Mouse (Mus musculus): ENCODE data around the gene Atrip. TPM values are rescaled to one million over a fixed set of nuclear protein-coding genes. Genes with fewer than 3 reads are reported as not detected.

Atrip gene
- polyA plus RNA-seq, 2 experiments = 25.1 to 30.5 TPM

GRCm38 (mm10) chr9:109111101-109111500 is 37.2 kb upstream of the Atrip start:
- no peaks in the 10 kb centered on the region for H3K4me1 ChIP-seq (ENCODE audit: control insufficient read depth, insufficient read depth, low read length)
- no peak overlapping the region for H3K9ac ChIP-seq (ENCODE audit: low read depth, low read length, severe bottlenecking)
- WGBS = 80% methylated on average over 4 of the region's 4 CpGs
- H3K4me3 ChIP-seq (replicated peaks; ENCODE audit: low read length) = no peak overlapping the region
- no peaks in the 10 kb centered on the region for H3K9me3 ChIP-seq (ENCODE audit: control insufficient read depth, low read length)
- DNase-seq (ENCODE audit: low spot score) (no peak), ATAC-seq (ENCODE audit: low FRiP score, low read depth) (no peak)
- no peak overlapping the region for H3K4me2 ChIP-seq (replicated peaks; ENCODE audit: low read depth, low read length, severe bottlenecking)
- H3K27ac ChIP-seq (replicated peaks; ENCODE audit: low read depth, low read length) = no peak overlapping the region
- peaks cover 97% of the 10 kb centered on the region for H3K36me3 ChIP-seq (ENCODE audit: control insufficient read depth, insufficient read depth, low read length)
- TF ChIP-seq POLR2A (IDR thresholded peaks at IDR 0.05; ENCODE audit: borderline replicate concordance, extremely low read depth, insufficient read depth, insufficient read length) = no peak
- no peaks in the 10 kb centered on the region for H3K27me3 ChIP-seq (ENCODE audit: control insufficient read depth, insufficient read depth, low read length)

GRCm38 (mm10) chr9:109110240-109110639 is 36.3 kb upstream of the Atrip start:
- WGBS = 90% methylated on average over 11 of the region's 11 CpGs
- H3K4me3 ChIP-seq (replicated peaks; ENCODE audit: low read length) = no peak overlapping the region
- H3K4me2 ChIP-seq (replicated peaks; ENCODE audit: low read depth, low read length, severe bottlenecking) = no peak overlapping the region
- H3K9me3 ChIP-seq (ENCODE audit: control insufficient read depth, low read length) = no peaks in the 10 kb centered on the region
- H3K36me3 ChIP-seq (ENCODE audit: control insufficient read depth, insufficient read depth, low read length) = peaks cover 97% of the 10 kb centered on the region
- no peak overlapping the region for H3K9ac ChIP-seq (ENCODE audit: low read depth, low read length, severe bottlenecking)
- H3K27ac ChIP-seq (replicated peaks; ENCODE audit: low read depth, low read length) = no peak overlapping the region
- no peaks in the 10 kb centered on the region for H3K4me1 ChIP-seq (ENCODE audit: control insufficient read depth, insufficient read depth, low read length)
- TF ChIP-seq POLR2A (IDR thresholded peaks at IDR 0.05; ENCODE audit: borderline replicate concordance, extremely low read depth, insufficient read depth, insufficient read length) = no peak
- ATAC-seq (ENCODE audit: low FRiP score, low read depth) (no peak), DNase-seq (ENCODE audit: low spot score) (no peak)
- no peaks in the 10 kb centered on the region for H3K27me3 ChIP-seq (ENCODE audit: control insufficient read depth, insufficient read depth, low read length)

GRCm38 (mm10) chr9:109107341-109107740 is 33.4 kb upstream of the Atrip start:
- Histone ChIP-seq H3K27me3 (ENCODE audit: control insufficient read depth, insufficient read depth, low read length) (no peaks in the 10 kb centered on the region), H3K4me1 (ENCODE audit: control insufficient read depth, insufficient read depth, low read length) (0 out of 2 replicates have a peak, but pooled peaks cover 6% of the 10 kb centered on the region)
- no peak for ATAC-seq (ENCODE audit: low FRiP score, low read depth)

GRCm38 (mm10) chr9:109105648-109106047 is 31.7 kb upstream of the Atrip start:
- no peaks in the 10 kb centered on the region for H3K9me3 ChIP-seq (ENCODE audit: control insufficient read depth, low read length)
- H3K4me2 ChIP-seq (replicated peaks; ENCODE audit: low read depth, low read length, severe bottlenecking) = no peak overlapping the region
- no peak for ATAC-seq (ENCODE audit: low FRiP score, low read depth)
- H3K4me1 ChIP-seq (ENCODE audit: control insufficient read depth, insufficient read depth, low read length) = 0 out of 2 replicates have a peak, but pooled peaks cover 6% of the 10 kb centered on the region
- no peak overlapping the region for H3K27ac ChIP-seq (replicated peaks; ENCODE audit: low read depth, low read length)
- 94% methylated on average over 12 of the region's 12 CpGs for WGBS
- peaks cover 85% of the 10 kb centered on the region for H3K36me3 ChIP-seq (ENCODE audit: control insufficient read depth, insufficient read depth, low read length)
- H3K9ac ChIP-seq (ENCODE audit: low read depth, low read length, severe bottlenecking) = no peak overlapping the region
- no peak for DNase-seq (ENCODE audit: low spot score)
- H3K4me3 ChIP-seq (replicated peaks; ENCODE audit: low read length) = no peak overlapping the region
- H3K27me3 ChIP-seq (ENCODE audit: control insufficient read depth, insufficient read depth, low read length) = no peaks in the 10 kb centered on the region
- TF ChIP-seq POLR2A (IDR thresholded peaks at IDR 0.05; ENCODE audit: borderline replicate concordance, extremely low read depth, insufficient read depth, insufficient read length) = no peak

More at GRCm38 (mm10) chr9:109107341-109107740, 33.4 kb upstream of the Atrip start:
- no peak for TF ChIP-seq POLR2A (IDR thresholded peaks at IDR 0.05; ENCODE audit: borderline replicate concordance, extremely low read depth, insufficient read depth, insufficient read length)
- no peak for DNase-seq (ENCODE audit: low spot score)
- H3K9ac ChIP-seq (ENCODE audit: low read depth, low read length, severe bottlenecking) = no peak overlapping the region
- H3K4me2 ChIP-seq (replicated peaks; ENCODE audit: low read depth, low read length, severe bottlenecking) = no peak overlapping the region
- no peaks in the 10 kb centered on the region for H3K9me3 ChIP-seq (ENCODE audit: control insufficient read depth, low read length)
- peaks cover 94% of the 10 kb centered on the region for H3K36me3 ChIP-seq (ENCODE audit: control insufficient read depth, insufficient read depth, low read length)
- WGBS = 18% methylated on average over 4 of the region's 6 CpGs
- H3K4me3 ChIP-seq (replicated peaks; ENCODE audit: low read length) = no peak overlapping the region
- H3K27ac ChIP-seq (replicated peaks; ENCODE audit: low read depth, low read length) = no peak overlapping the region

GRCm38 (mm10) chr9:109105011-109105410 is 31.1 kb upstream of the Atrip start:
- 71% methylated on average over 11 of the region's 12 CpGs for WGBS
- Histone ChIP-seq H3K4me3 (replicated peaks; ENCODE audit: low read length) (no peak overlapping the region), H3K9me3 (ENCODE audit: control insufficient read depth, low read length) (no peaks in the 10 kb centered on the region), H3K27me3 (ENCODE audit: control insufficient read depth, insufficient read depth, low read length) (no peaks in the 10 kb centered on the region), H3K9ac (ENCODE audit: low read depth, low read length, severe bottlenecking) (no peak overlapping the region), H3K4me1 (ENCODE audit: control insufficient read depth, insufficient read depth, low read length) (peaks cover 8% of the 10 kb centered on the region; the same call in 1 of the 2 replicates), H3K27ac (replicated peaks; ENCODE audit: low read depth, low read length) (no peak overlapping the region), H3K4me2 (replicated peaks; ENCODE audit: low read depth, low read length, severe bottlenecking) (no peak overlapping the region), H3K36me3 (ENCODE audit: control insufficient read depth, insufficient read depth, low read length) (peaks cover 84% of the 10 kb centered on the region)
- DNase-seq (ENCODE audit: low spot score) (no peak), ATAC-seq (ENCODE audit: low FRiP score, low read depth) (no peak)
- TF ChIP-seq POLR2A (IDR thresholded peaks at IDR 0.05; ENCODE audit: borderline replicate concordance, extremely low read depth, insufficient read depth, insufficient read length) = no peak

GRCm38 (mm10) chr9:109104083-109104482 is 30.2 kb upstream of the Atrip start:
- H3K4me1 ChIP-seq (ENCODE audit: control insufficient read depth, insufficient read depth, low read length) = peaks cover 16% of the 10 kb centered on the region
- ATAC-seq (ENCODE audit: low FRiP score, low read depth) (no peak), DNase-seq (ENCODE audit: low spot score) (no peak)
- no peak overlapping the region for H3K4me3 ChIP-seq (replicated peaks; ENCODE audit: low read length)
- WGBS = 87% methylated on average over 9 of the region's 9 CpGs
- H3K9ac ChIP-seq (ENCODE audit: low read depth, low read length, severe bottlenecking) = no peak overlapping the region
- TF ChIP-seq POLR2A (IDR thresholded peaks at IDR 0.05; ENCODE audit: borderline replicate concordance, extremely low read depth, insufficient read depth, insufficient read length) = no peak
- H3K4me2 ChIP-seq (replicated peaks; ENCODE audit: low read depth, low read length, severe bottlenecking) = no peak overlapping the region
- H3K36me3 ChIP-seq (ENCODE audit: control insufficient read depth, insufficient read depth, low read length) = peaks cover 84% of the 10 kb centered on the region
- H3K27me3 ChIP-seq (ENCODE audit: control insufficient read depth, insufficient read depth, low read length) = no peaks in the 10 kb centered on the region
- no peak overlapping the region for H3K27ac ChIP-seq (replicated peaks; ENCODE audit: low read depth, low read length)
- H3K9me3 ChIP-seq (ENCODE audit: control insufficient read depth, low read length) = no peaks in the 10 kb centered on the region
